Mouse (Mus musculus): ENCODE measurements around the gene Mbl1.

DNA sequence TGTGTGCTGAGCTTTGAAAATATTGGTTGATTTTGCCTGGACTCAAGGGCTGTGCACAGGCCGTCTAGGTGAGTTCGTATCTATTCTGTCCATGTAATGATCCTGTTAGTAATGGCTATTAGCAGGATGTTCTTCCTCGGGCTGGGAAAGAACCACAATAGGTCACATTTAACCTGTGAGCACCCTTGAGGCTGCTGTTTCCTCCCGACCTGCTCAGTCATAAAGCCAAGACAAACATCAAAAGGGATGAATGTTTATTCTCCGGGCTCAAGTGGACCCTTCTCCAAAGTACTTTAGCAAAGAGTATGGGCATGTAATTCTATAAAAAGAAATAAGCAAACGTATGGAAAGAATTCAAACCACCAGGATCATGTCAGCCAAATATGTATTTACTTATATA is 5.2 kb upstream of the Mbl1 start:
- TF ChIP-seq CTCF (IDR thresholded peaks at IDR 0.05; ENCODE audit: borderline replicate concordance, insufficient read depth, low read depth, low read length) (no peak), POLR2A (IDR thresholded peaks at IDR 0.05; ENCODE audit: borderline replicate concordance, insufficient read depth, low read length) (no peak)

Data from cerebellum, adult 2 months (tissue).